Mouse (Mus musculus): ENCODE measurements around the gene Clec16a.

Clec16a gene

DNA sequence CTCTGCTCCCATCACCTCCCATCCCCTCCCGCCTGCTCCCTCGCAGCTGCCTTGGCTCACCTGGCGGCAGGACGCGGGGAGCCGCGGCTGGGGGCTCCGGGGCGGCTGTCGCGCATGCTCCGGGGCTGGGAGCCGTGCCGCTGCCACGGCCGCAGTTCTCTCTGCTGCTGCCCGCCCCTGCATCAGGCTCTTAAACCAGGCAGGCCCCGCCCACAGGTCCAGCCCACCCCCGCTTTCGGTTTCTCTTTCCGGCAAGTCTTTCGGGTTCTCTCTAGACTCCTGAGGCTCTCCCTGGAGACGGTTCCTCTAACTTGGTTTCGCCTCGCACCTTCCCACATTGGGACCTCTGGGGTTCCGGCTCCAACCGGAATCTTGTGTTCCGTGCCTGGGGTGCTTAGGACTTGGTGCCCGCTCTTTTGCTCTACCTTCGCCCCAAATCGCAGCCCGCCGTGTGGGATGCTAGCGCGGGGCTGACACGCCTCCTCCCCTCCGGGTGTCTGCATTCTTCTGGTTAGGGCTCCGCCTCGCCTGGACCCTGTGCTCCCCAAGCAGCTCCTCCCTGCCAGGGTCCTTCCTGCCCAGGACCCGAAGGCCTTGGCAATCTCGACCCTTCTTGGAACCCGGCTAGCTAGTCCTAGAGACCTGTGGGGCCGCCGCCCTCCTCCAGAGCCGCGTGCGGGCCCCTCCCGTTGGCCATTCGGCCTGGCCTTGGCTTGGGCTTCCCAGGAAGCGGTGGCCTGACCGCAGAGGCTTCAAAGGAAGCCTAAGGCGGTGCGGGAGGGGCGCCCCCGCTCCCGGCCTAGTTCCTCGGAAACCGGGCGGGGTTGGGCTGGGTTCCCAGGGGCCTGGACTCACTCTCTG, 240.5 kb downstream of the Clec16a start, which contains the start of gene Socs1:
Gene Socs1 (minus strand): TSS at position 166 of the 861 bp plus-strand sequence.
- DNase-seq (ENCODE audit: low spot score in 2 of 2): peak; percentile 88 to 90

DNA sequence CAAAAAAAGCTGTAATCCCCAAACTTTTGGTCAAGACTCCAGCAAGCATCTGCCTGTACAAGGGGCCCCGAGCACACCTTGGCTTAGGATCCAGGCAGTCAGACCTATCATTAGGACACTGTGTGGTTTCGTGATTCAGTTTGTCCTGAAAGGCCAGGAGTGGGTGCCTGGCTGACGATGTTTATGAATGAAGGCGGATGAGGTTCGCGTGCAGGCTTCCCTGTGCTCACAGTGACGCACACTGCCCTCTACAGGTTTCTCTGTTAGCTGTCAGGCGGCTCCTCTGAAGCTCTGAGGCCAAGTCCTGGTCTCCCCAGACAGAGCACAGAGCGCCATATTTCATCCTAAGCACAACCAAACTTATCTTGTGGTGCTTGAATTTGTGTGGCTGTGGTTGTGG, 241.1 kb downstream of the Clec16a start:
- peak; percentile 80 to 84 for DNase-seq (ENCODE audit: low spot score in 2 of 2)

DNA sequence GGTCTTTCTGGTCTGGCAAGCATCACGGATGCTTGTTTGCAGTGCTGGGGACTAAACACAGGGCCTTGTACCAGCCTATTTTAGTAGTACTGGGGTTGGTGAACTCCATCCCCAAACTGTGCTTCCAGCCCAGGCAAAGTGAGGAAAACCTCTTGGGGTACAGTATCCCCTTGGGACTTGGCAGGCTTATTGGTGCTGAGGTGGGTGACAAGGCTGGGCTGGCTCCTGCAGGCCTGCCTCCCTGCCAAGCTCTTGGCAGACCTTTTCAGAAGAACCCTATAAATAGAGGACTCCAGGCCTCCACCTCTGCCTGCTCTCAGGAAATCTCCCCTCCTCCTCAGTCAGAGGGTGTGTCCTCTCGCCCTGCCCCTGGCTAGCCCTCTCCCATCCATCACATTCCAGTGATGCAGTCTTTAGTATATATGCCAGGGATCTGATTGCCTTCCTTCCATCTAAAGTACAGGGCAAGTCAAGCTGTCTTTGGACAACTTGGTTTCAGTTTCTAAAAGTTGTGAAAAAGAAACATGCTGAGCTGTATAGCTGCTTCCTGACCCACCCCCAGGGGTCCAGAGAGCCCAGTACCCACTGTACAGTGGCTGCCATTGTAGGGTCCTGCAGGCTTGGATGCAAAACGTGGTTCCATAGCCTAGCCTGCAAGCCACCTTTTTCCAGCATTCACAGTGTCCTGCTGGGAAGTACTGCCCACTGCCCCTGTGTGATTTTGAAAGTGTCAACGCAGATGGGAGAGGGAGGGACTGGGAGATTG, 241.8 kb downstream of the Clec16a start:
- no peak for DNase-seq (ENCODE audit: low spot score in 2 of 2)

DNA sequence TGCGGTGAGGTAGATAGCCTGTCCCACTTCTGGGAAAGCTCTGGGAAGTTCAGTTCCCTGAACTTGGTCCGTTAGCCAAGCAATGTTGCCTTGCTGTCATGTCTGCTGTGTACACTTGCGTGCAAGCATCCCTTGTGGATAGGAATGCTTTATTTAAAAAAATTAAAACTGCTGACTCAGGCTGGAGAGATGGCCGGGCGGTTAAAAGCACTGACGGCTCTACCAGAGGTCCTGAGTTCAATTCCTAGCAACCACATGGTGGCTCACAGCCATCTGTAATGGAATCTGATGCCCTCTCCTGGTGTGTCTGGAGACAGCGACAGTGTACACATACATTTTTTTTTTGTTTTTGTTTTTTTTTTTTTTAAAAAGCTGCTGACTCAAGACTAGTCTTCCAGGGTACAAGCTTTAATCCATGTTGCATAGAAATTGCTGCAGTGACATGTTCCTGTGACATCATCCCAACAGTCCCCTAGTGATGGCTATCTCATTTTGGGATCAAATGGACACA, 242.5 kb downstream of the Clec16a start:
- no peak for DNase-seq (ENCODE audit: low spot score in 2 of 2)

DNA sequence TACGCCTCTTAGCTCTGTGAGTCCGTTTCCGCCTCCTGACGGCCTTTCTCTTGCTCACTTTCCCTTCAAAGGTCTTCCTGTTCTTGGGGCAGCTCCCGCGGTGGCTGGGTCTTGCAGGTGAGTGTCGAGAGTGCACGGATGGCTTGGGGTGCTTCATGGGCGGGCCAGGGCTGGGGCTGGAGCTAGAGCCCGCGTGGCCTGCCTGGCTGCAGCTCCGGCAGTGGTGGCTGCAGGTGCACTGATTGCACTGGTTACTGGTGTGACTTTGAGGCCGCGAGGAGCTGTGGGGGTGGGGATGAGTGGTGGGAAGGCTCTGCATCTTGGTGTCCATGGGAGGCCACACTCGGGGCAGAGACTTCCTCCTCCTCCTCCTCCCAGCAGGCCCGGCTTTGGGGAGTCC, 243.1 kb downstream of the Clec16a start, which contains the start of gene Tnp2:
Gene Tnp2 (minus strand): TSS at position 390 of the 400 bp plus-strand sequence.
- no peak for DNase-seq (ENCODE audit: low spot score in 2 of 2)

DNA sequence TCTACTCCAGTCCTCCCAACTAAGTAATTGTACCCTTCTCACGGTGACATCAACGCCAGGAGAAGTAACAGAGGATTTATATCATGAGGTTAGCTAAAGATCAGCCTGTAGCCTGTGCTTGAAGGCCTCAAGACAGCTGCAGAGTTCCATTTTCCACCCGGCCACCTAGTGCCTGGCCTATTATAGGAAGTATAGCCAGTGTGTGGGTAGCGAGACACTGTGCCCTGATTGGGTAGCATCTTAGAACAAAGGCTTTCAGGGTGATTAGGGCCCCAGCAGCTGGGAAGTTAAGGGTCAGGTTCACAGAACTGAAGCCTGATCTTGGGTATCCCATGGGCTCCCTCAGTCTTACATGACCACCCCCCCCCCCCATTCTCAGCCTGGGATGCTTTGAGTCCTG, 243.7 kb downstream of the Clec16a start:
- no peak for DNase-seq (ENCODE audit: low spot score in 2 of 2)

DNA sequence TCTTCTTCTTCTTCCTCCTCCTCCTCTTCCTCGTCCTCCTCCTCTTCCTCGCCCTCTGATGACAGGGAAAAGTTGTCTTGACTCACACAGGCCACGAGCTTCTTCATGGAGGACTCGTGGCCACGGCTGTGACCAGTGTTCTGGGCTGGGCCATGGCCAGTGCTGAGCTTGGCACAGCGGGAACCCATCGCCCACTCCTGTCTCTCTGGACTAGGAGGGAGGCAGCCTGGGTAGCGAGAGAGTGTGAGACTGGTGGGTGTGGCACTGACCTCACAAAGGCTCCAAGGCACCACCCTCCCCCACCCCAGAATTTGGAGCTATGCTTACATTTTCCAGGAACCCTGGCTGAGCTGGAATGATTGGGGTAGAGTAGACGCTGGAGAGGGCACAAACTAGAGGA, 245.6 kb downstream of the Clec16a start, which contains the start of gene Prm3:
Gene Prm3 (minus strand): TSS at position 213 of the 400 bp plus-strand sequence.
- DNase-seq (ENCODE audit: low spot score in 2 of 2): no peak

Data from natural killer cell, adult 2 months (primary cell).